Mouse (Mus musculus) heart, adult 18-20 months (tissue): Measurements from ENCODE around the gene Rimbp3. TPM values are rescaled to one million over a fixed set of nuclear protein-coding genes. Genes with fewer than 3 reads are reported as not detected.
"Not testable (repeated sequence)": the region's sequence is repeated elsewhere in the genome, so short reads cannot be mapped to it uniquely, and the experiment has no call there.

Experiments
- DNase-seq, 2 experiments: peaks; one replicate each; pipeline ENCODE4 v3.0.0; 2021 to 2022; ENCODE audit warnings: mixed read lengths in 1 of 2
- total RNA-seq, 2 experiments: library from RNA; stranded (reverse); gene quantifications; 2 replicates each; pipeline ENCODE4 v1.2.3; 2021

The Rimbp3 gene
- total RNA-seq, 2 experiments from 2014 or later = 0.07 to 0.26 TPM

GRCm38 (mm10) chr16:17220127-17220733 lies 11.8 kb downstream of the Rimbp3 start:
- no peak for DNase-seq

- DNase-seq = peak; percentile 91 to 99
Observed at GRCm38 (mm10) chr16:17222197-17222596, 13.8 kb downstream of the Rimbp3 start.

GRCm38 (mm10) chr16:17225584-17225983 lies 17.2 kb downstream of the Rimbp3 start:
- DNase-seq = no peak

GRCm38 (mm10) chr16:17226496-17226895 lies 18.1 kb downstream of the Rimbp3 start:
- DNase-seq = no peak

GRCm38 (mm10) chr16:17231523-17231922 lies 23.1 kb downstream of the Rimbp3 start:
- DNase-seq = not testable (repeated sequence)

GRCm38 (mm10) chr16:17232794-17233701 lies 24.6 kb downstream of the Rimbp3 start, which contains the start of gene Hic2:
TSS of gene Hic2 (plus strand) at chr16:17233572.
- peak; percentile 96 to 98 for DNase-seq

- peak; percentile 11 to 54 for DNase-seq
Observed at GRCm38 (mm10) chr16:17233702-17234498, 25.5 kb downstream of the Rimbp3 start.

GRCm38 (mm10) chr16:17234499-17234895 lies 26.1 kb downstream of the Rimbp3 start:
- peak in 1 of 2 experiments; percentile 39 for DNase-seq

- peak; percentile 52 to 57 for DNase-seq
Observed at GRCm38 (mm10) chr16:17234916-17235665, 26.7 kb downstream of the Rimbp3 start.

- peak; percentile 19 to 35 for DNase-seq
Observed at GRCm38 (mm10) chr16:17237634-17238033, 29.2 kb downstream of the Rimbp3 start.

- no peak for DNase-seq
Observed at GRCm38 (mm10) chr16:17239409-17239808, 31.0 kb downstream of the Rimbp3 start.

GRCm38 (mm10) chr16:17243731-17244130 lies 35.3 kb downstream of the Rimbp3 start:
- DNase-seq = no peak

- DNase-seq = no peak
Observed at GRCm38 (mm10) chr16:17244996-17245395, 36.6 kb downstream of the Rimbp3 start.

GRCm38 (mm10) chr16:17247727-17248126 lies 39.3 kb downstream of the Rimbp3 start:
- DNase-seq = peak; percentile 58 to 61

GRCm38 (mm10) chr16:17249135-17249534 lies 40.7 kb downstream of the Rimbp3 start:
- no peak for DNase-seq

GRCm38 (mm10) chr16:17251539-17251938 lies 43.1 kb downstream of the Rimbp3 start:
- DNase-seq = peak; percentile 62 to 82

GRCm38 (mm10) chr16:17252086-17252726 lies 43.8 kb downstream of the Rimbp3 start:
- no peak for DNase-seq

- DNase-seq = no peak
Observed at GRCm38 (mm10) chr16:17252841-17253240, 44.4 kb downstream of the Rimbp3 start.

- no peak for DNase-seq
Observed at GRCm38 (mm10) chr16:17254005-17254597, 45.7 kb downstream of the Rimbp3 start.

GRCm38 (mm10) chr16:17255270-17255669 lies 46.9 kb downstream of the Rimbp3 start:
- DNase-seq = no peak

GRCm38 (mm10) chr16:17257359-17257821 lies 49.0 kb downstream of the Rimbp3 start:
- peak; percentile 61 to 86 for DNase-seq
